Mouse (Mus musculus): ENCODE measurements around the gene Hspa4. TPM values are rescaled to one million over a fixed set of nuclear protein-coding genes. Genes with fewer than 3 reads are reported as not detected.

Gene Hspa4
- polyA plus RNA-seq, 1 experiment from 2014 or later: 143 TPM

DNA sequence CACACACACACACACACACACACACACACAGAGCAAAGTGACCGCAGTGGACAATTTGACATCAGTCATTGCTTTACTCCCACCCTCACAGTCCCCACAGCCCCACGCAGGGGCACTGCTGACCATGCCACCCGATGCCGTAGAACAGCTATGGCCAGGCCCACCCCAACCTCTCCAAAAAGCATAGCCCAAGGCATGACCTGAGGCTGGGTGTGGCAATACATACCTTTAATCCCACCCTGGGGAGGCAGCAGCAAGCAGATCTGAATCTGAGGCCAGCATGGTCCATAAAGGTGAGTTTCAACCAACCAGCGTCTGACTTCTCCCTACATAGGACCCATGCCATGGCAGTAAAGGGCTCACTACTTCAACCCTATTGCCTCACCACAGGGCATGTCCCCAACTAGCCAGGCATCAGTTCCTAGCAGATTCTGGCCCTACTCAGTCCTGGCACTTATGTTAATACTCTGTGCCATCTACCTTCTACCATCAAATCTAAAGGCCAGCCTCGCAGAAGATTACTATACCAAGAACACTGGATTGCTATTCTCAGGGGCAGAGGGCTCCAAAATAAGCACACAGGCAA lies 41.1 kb downstream of the Hspa4 start:
- Histone ChIP-seq H3K9me3 (replicated peaks) (no peaks in the 10 kb centered on the region), H3K27ac (no peak overlapping the region)
- 86% methylated on average over 6 of the region's 6 CpGs for WGBS

DNA sequence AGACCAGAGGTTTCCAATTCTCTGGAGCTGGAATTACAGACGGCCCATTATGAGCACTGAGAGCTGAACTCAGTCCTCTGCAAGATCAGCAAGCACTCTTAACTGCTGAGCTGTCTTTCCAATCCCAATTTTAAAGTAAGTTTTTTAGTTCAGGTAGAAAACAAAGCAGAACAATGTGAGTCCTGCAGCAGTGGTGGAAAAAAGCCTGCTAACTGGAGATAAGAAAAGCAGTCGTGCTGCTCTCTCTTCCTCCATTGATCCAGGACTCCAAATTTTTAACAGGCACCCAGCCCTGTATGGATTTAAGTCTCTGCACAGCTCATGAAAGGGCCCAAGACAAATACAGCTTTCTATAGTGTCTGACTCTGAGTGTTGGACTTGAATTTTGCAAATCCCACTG lies 43.3 kb downstream of the Hspa4 start:
- WGBS: 85% methylated on average over 2 of the region's 2 CpGs
- no peak overlapping the region for H3K27ac ChIP-seq
- H3K27me3 ChIP-seq (ENCODE audit: low read depth, poor library complexity, severe bottlenecking): no peaks in the 10 kb centered on the region
- DNase-seq (ENCODE audit: low spot score): no peak
- no peak overlapping the region for H3K4me3 ChIP-seq
- peaks cover 11% of the 10 kb centered on the region for H3K4me1 ChIP-seq
- H3K9me3 ChIP-seq (replicated peaks): no peaks in the 10 kb centered on the region
- H3K36me3 ChIP-seq: peaks cover 27% of the 10 kb centered on the region

More for the DNA sequence above, 41.1 kb downstream of the Hspa4 start:
- DNase-seq (ENCODE audit: low spot score): no peak
- H3K27me3 ChIP-seq (ENCODE audit: low read depth, poor library complexity, severe bottlenecking): no peaks in the 10 kb centered on the region
- no peak overlapping the region for H3K4me3 ChIP-seq
- peaks cover 48% of the 10 kb centered on the region for H3K36me3 ChIP-seq
- H3K4me1 ChIP-seq: no peaks in the 10 kb centered on the region

DNA sequence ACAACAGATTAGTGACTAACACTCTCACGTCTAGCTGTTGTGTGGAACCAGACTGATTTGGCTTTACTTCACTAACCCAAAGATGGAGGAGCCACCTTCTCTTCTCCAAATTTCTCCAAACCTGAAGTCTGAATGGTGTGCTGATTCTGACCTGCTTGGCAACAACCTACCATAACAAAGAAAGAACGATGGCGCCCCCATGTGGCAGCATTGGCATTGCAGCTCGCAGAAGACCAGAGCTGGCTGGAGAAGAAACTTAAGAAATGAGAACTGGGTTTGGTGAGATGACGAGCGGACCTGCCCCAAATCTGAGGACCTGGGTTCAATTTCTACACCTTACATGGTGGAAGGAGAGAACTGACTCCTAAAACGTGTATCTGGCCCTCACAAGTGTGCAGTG lies 45.3 kb downstream of the Hspa4 start:
- Histone ChIP-seq H3K9me3 (replicated peaks) (no peaks in the 10 kb centered on the region), H3K27ac (no peak overlapping the region), H3K36me3 (peaks cover 7% of the 10 kb centered on the region), H3K4me3 (no peak overlapping the region), H3K4me1 (peaks cover 31% of the 10 kb centered on the region), H3K27me3 (ENCODE audit: low read depth, poor library complexity, severe bottlenecking) (no peaks in the 10 kb centered on the region)
- peak; percentile 86 for DNase-seq (ENCODE audit: low spot score)
- WGBS: 39% methylated on average over 7 of the region's 7 CpGs

DNA sequence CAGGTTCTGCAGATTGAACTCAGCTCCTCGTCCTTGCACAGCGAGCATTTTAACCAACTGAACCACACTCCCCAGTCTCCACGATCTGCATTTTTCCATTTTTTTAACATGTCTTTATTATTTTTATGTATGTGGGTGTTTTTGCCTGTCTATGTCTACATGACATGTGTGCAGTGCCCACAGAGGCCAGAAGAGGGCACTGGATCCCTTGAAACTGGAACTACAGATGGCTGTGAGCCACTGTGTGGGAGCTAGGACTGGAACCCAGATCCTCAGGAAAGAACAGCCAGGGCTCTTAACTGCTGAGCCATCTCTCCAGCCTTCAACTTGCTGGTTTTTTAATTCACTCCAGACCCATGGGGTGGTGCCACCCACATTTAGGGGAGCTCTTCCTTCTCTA lies 45.8 kb downstream of the Hspa4 start:
- 94% methylated on average over 3 of the region's 3 CpGs for WGBS
- no peak for DNase-seq (ENCODE audit: low spot score)
- no peak overlapping the region for H3K4me3 ChIP-seq
- H3K27me3 ChIP-seq (ENCODE audit: low read depth, poor library complexity, severe bottlenecking): no peaks in the 10 kb centered on the region
- peaks cover 35% of the 10 kb centered on the region for H3K4me1 ChIP-seq
- peaks cover 5% of the 10 kb centered on the region for H3K36me3 ChIP-seq
- H3K9me3 ChIP-seq (replicated peaks): no peaks in the 10 kb centered on the region
- H3K27ac ChIP-seq: no peak overlapping the region

DNA sequence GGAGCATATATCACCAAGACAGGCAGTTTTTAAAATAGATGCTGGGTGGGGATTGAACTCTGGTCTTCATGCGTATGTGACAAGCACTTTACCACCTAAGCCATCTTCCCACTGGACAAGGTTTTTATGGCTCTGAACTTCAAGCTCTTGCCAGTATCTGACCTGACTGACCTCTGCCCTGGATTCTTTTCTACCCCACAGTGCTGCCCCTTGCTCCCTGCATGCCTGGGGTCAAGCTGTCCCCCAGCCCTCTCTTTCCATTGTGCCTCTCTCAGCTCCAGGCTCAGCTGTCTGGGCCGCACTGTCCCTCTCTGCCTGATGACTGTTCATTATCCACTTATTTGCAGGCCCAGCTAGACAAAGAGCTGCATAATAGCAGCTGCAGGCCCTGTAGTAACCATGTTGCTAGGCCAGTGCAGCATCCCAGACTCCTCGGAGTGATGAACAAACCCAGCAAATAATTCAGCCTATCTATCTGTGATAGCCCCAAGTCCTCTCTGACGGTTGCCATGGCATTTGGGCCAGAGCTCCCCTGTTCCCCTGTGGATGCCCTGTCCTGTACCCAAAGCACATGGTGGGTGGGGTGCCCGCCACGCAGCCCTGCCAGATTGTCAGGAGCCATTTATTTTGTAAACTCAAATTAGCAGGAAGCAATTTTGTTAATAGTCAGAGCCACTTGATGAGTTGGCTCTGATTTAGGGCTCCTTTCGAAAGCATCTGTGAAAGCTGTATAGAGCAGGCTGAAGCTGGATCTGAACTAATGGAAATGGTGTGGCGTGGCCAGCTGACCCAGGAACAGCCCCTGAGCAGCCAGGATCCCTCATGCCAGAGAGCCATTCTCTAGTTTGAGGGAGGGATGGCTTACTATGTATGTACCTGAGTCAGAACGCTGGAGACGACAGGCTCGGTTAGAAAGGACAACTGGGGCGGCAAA lies 47.8 kb downstream of the Hspa4 start:
- H3K27me3 ChIP-seq (ENCODE audit: low read depth, poor library complexity, severe bottlenecking): no peaks in the 10 kb centered on the region
- H3K4me1 ChIP-seq: peaks cover 38% of the 10 kb centered on the region
- H3K36me3 ChIP-seq: no peaks in the 10 kb centered on the region
- WGBS: 80% methylated on average over 12 of the region's 12 CpGs
- no peak for DNase-seq (ENCODE audit: low spot score)
- peak overlapping the region; percentile 3 for H3K27ac ChIP-seq
- no peaks in the 10 kb centered on the region for H3K9me3 ChIP-seq (replicated peaks)
- H3K4me3 ChIP-seq: no peak overlapping the region

DNA sequence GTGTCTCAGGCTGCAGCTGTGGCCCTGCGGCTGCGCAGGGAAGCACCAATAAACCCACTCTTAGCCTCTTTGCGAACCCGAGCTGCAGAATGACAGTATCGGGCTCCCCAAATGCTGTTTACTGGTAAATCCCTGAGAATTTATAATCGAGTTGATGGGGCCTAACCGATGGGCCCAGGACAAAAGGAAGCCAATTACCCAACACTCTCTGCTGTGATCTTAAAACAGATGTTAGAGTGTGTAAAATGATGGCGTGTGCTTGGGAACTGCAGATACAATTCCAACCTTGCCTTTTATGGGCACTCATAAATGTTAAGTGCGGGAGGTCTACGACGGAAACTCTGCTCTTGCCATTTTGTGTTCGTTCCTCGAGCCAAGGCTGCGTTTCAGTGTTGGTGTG lies 49.5 kb downstream of the Hspa4 start:
- Histone ChIP-seq H3K36me3 (no peaks in the 10 kb centered on the region), H3K27ac (peak overlapping the region; percentile 82), H3K27me3 (ENCODE audit: low read depth, poor library complexity, severe bottlenecking) (no peaks in the 10 kb centered on the region), H3K4me1 (peaks cover 38% of the 10 kb centered on the region), H3K9me3 (replicated peaks) (no peaks in the 10 kb centered on the region), H3K4me3 (no peak overlapping the region)
- DNase-seq (ENCODE audit: low spot score): peak; percentile 49
- WGBS: 37% methylated on average over 14 of the region's 14 CpGs

DNA sequence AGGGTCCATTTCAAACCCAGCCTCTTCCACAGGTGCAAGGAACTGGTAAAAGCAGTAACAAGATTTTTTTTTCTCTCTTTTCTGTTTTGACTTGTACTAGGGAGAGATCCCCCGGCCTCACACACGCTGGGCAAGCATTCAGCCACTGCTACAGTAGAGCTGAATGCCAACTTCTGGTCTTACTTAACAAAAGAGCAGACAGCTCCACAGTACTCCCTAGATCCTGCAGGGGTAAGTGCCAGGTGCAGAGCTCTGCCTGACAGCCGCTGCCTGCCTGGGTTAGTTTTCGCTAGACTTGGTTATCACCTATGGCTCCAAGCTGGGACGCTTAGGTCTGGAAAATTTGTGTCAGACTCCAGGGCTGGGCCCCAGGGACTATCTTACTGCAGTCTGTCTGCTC lies 50.6 kb downstream of the Hspa4 start:
- no peaks in the 10 kb centered on the region for H3K27me3 ChIP-seq (ENCODE audit: low read depth, poor library complexity, severe bottlenecking)
- 83% methylated on average over 5 of the region's 5 CpGs for WGBS
- H3K4me3 ChIP-seq: no peak overlapping the region
- H3K27ac ChIP-seq: peak overlapping the region; percentile 82
- H3K36me3 ChIP-seq: no peaks in the 10 kb centered on the region
- peaks cover 38% of the 10 kb centered on the region for H3K4me1 ChIP-seq
- DNase-seq (ENCODE audit: low spot score): no peak
- no peaks in the 10 kb centered on the region for H3K9me3 ChIP-seq (replicated peaks)

DNA sequence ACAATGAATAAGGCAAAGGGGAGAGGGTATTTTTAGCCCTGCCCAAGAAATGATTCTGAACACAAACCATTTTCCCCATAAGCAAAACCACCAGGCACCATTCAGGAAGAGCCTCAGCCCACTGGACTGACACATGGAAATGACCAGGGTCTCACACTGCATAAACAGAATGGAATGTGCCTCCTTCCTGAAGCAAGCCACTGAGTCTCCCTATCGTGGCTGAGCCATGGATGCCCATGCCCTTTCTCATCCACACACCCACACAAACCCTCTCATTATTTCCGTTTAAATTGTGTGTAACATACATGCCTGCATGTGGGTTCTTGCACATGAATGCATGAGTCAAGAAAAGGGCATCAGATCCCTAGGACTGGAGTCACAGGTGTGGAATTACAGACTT lies 54.7 kb downstream of the Hspa4 start:
- Histone ChIP-seq H3K27me3 (ENCODE audit: low read depth, poor library complexity, severe bottlenecking) (no peaks in the 10 kb centered on the region), H3K9me3 (replicated peaks) (no peaks in the 10 kb centered on the region; the same call in 1 of the 2 replicates), H3K27ac (no peak overlapping the region), H3K4me3 (no peak overlapping the region), H3K36me3 (no peaks in the 10 kb centered on the region; the same call in 1 of the 2 replicates), H3K4me1 (peaks cover 14% of the 10 kb centered on the region)
- DNase-seq (ENCODE audit: low spot score): no peak
- WGBS: 81% methylated on average over 2 of the region's 2 CpGs

DNA sequence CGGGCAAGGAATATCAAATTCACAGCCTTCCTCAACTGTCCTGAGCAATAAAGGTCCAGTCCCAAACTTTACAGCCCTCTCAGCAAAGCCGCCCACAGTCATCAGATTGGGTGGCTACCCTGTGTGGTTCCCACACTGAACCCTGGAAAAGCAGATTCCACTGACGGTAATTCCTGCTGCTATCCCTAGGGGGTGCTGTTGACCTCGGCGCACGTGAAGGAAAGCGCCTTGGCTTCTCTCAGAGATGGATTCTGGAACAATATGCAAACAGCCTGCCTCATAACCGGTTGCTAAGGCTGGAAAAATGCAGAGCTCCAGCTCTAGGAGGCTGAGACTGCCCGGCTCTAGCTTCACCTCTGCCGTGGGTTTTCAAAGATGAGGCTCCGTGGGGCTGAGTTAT lies 57.1 kb downstream of the Hspa4 start:
- peak; percentile 50 for DNase-seq (ENCODE audit: low spot score)

DNA sequence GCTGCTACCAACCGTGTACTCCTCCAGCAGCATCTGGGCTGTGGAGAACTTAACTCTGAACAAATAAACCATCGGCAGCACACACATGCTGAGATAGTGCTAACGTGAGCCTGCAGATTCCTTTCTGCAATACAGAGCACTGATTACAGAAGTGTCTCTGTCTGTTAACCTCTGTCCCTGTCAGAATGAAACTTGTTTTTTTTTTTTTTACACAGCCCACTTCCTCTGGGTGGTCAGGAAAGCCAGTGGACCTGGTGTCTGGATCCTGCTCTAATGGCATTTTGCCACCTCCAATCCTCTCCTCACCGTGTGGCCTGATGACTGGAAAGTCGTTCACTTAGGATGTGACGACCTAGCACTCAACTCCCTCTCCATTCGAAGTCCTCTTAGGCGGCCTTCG lies 66.7 kb downstream of the Hspa4 start:
- Histone ChIP-seq H3K9me3 (replicated peaks) (no peaks in the 10 kb centered on the region), H3K36me3 (no peaks in the 10 kb centered on the region), H3K27me3 (ENCODE audit: low read depth, poor library complexity, severe bottlenecking) (no peaks in the 10 kb centered on the region), H3K4me1 (no peaks in the 10 kb centered on the region), H3K4me3 (no peak overlapping the region), H3K27ac (no peak overlapping the region)
- WGBS: 81% methylated on average over 9 of the region's 9 CpGs
- no peak for DNase-seq (ENCODE audit: low spot score)

More for the DNA sequence above, 57.1 kb downstream of the Hspa4 start:
- no peaks in the 10 kb centered on the region for H3K27me3 ChIP-seq (ENCODE audit: low read depth, poor library complexity, severe bottlenecking)
- H3K27ac ChIP-seq: no peak overlapping the region
- 54% methylated on average over 11 of the region's 11 CpGs for WGBS
- H3K4me3 ChIP-seq: no peak overlapping the region
- H3K36me3 ChIP-seq: no peaks in the 10 kb centered on the region; the same call in 1 of the 2 replicates
- no peaks in the 10 kb centered on the region for H3K4me1 ChIP-seq
- no peaks in the 10 kb centered on the region; the same call in 1 of the 2 replicates for H3K9me3 ChIP-seq (replicated peaks)

DNA sequence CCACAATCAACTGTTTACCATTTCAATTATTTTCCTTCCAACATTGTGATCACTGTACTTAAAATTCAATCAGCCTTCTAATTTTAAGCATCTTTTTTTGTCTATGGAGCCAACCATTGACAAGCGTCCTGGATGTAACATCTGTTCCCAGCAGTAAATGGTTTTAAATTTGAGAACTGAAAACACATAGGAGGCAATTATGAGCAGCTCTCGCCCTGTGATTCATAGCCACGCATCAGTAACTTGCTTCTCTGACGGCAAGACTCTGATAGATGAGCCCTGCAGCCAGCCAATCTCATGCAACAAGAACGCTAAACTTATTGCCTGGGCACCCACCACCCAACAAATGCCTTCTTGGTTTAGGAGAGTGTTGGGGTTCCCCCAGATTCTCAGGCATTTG lies 68.4 kb downstream of the Hspa4 start:
- H3K9me3 ChIP-seq (replicated peaks): no peaks in the 10 kb centered on the region
- H3K4me1 ChIP-seq: no peaks in the 10 kb centered on the region
- H3K27me3 ChIP-seq (ENCODE audit: low read depth, poor library complexity, severe bottlenecking): no peaks in the 10 kb centered on the region
- 87% methylated on average over 5 of the region's 5 CpGs for WGBS
- no peaks in the 10 kb centered on the region for H3K36me3 ChIP-seq
- no peak for DNase-seq (ENCODE audit: low spot score)
- no peak overlapping the region for H3K4me3 ChIP-seq
- no peak overlapping the region for H3K27ac ChIP-seq

DNA sequence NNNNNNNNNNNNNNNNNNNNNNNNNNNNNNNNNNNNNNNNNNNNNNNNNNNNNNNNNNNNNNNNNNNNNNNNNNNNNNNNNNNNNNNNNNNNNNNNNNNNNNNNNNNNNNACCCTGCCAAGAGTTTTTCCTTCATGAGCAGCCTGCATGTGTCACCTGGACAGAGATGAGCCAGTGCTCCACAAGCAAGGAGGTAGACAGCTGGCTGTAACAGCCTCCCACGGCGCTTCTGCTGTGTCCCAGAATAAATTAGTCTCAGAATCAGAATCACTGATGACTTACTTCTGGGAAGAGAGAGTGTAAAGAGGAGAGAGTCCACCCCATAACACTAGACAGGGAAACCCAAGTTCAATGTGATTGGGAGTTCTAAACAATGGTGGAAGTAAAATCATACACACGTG lies 71.2 kb downstream of the Hspa4 start:
- Histone ChIP-seq H3K27me3 (ENCODE audit: low read depth, poor library complexity, severe bottlenecking) (no peaks in the 10 kb centered on the region), H3K9me3 (replicated peaks) (no peaks in the 10 kb centered on the region), H3K4me1 (no peaks in the 10 kb centered on the region), H3K36me3 (no peaks in the 10 kb centered on the region), H3K4me3 (no peak overlapping the region), H3K27ac (no peak overlapping the region)
- 92% methylated on average over 3 of the region's 3 CpGs for WGBS
- no peak for DNase-seq (ENCODE audit: low spot score)

DNA sequence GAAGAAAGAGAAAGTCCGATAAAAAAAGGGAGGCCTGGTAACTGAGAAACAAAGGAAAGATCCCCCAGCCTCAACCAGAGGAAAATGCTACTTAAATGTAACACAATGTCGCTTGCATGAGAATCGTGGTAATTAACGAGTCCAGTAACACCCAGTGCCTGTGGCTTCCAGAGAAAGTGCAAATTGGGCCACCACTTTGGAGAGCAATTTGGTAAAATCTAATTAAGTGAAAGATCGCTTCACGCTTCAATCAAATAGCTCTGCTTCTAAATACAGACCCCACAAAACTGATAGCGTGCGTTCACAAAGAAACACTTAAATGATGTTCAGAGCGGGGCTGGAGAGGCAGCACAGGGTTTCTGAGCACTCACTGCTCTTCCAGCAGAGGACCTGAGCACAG lies 89.4 kb downstream of the Hspa4 start:
- H3K27me3 ChIP-seq (ENCODE audit: low read depth, poor library complexity, severe bottlenecking): no peaks in the 10 kb centered on the region
- no peaks in the 10 kb centered on the region for H3K4me1 ChIP-seq
- 84% methylated on average over 9 of the region's 9 CpGs for whole genome bisulfite sequencing
- H3K9me3 ChIP-seq (replicated peaks): no peaks in the 10 kb centered on the region
- DNase-seq (ENCODE audit: low spot score): no peak
- no peak overlapping the region for H3K27ac ChIP-seq
- no peak overlapping the region for H3K4me3 ChIP-seq
- H3K36me3 ChIP-seq: no peaks in the 10 kb centered on the region
